Mouse (Mus musculus): ENCODE results near the gene Timmdc1. TPM values are rescaled to one million over a fixed set of nuclear protein-coding genes. Genes with fewer than 3 reads are reported as not detected.

The Timmdc1 gene
- polyA plus RNA-seq, 1 experiment: 38.6 TPM

DNA sequence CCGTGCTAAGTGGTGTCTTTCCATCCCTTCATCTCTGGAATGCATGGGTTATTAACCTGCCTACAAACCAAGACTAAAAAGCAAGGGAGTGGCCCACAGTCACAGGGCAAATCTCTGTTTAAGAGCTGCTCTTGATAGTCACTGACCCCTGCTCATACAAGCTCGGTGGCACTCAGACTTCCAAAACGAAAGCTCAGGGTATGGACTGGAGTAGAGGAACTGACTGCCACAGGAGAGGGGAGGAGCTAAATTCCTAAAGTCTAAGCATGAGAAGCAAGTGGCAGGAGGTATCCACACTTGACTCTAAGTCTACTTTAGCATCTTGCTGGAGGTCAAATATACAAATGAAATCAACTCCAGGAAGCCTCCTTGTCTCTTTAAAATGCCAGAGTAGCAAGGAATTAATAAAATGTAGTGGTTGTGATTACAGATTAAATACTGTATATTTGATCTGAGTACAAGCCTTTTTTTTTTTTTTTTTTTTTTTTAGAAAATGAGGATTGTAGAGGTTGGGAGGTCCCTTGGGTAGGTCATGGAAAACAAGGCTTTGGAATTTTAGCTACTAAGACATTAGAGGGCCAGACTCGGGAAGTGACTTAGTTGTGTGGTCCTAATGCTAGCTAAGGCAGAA lies 46.7 kb downstream of the Timmdc1 start:
- TF ChIP-seq GATA1 (IDR thresholded peaks at IDR 0.05; ENCODE audit: low read length): no peak

DNA sequence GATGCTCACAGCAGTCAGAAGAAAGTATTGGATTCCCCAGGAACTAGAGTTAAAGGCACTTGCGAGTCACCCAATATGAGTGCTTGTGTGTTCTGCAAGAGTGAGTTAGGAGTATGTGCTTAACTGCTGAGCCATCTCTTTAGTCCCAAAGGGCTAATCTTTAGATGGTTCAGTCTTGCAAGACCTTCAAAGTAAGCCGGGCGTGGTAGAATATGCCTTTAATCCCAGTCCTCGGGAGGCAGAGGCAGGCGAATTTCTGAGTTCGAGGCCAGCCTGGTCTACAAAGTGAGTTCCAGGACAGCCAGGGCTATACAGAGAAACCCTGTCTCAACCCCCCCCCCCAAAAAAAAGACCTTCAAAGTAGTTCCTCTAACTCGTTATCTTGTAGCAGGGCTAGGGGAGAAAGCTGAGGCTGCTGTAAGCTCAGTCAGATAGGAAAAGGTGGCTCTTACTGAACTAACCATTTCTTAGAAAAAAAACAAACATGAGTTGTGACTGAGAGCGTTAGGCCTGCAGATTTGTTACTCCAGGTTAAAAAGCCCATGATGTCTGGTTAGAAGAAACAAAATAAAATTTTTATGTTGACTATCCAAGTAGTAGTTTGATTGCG lies 47.7 kb downstream of the Timmdc1 start:
- no peak for TF ChIP-seq GATA1 (IDR thresholded peaks at IDR 0.05; ENCODE audit: low read length)

- no peak for TF ChIP-seq GATA1 (IDR thresholded peaks at IDR 0.05; ENCODE audit: low read length)
Measured at GRCm38 (mm10) chr16:38473661-38474060, 48.8 kb downstream of the Timmdc1 start.

DNA sequence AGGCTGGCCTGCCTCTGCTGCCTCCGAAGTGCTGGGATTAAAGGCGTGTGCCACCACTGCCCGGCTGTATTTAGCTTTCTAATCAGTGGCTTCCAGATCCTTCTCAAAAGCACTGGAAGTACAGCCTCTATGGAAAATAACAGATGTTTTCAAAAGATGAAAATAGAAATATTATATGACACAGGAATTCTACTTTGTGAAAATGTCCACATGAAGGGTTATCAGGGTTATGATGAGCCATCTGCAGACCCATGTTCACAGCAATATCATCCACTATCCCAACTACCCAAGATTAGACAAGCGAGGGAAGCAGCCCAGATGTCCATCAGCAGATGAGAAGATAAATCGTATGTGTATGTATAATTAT lies 50.0 kb downstream of the Timmdc1 start:
- peak; percentile 63 for TF ChIP-seq GATA1 (IDR thresholded peaks at IDR 0.05; ENCODE audit: low read length)

GRCm38 (mm10) chr16:38471697-38472506 lies 50.6 kb downstream of the Timmdc1 start:
- no peak for TF ChIP-seq GATA1 (IDR thresholded peaks at IDR 0.05; ENCODE audit: low read length)

DNA sequence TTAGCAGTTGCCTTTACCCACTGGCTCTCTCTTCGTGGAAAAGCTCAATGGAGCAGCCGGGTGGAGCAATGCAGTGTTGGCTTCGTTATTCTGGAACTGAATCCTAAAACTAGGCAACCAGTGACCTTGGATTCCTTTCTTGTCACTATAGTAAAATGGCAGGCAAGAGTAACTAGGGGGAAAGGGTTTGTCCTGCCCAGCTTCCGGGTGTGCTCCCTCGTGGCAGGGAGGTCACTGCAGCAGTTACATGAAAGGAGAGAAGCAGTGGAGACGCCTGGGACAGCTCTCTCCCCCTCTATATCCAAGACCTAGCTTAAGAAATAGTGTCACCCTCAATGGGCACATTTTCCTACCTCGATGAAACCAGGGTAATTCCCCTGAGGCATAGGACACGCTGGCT lies 53.0 kb downstream of the Timmdc1 start:
- TF ChIP-seq GATA1 (IDR thresholded peaks at IDR 0.05; ENCODE audit: low read length): no peak

GRCm38 (mm10) chr16:38468706-38469018 lies 53.8 kb downstream of the Timmdc1 start:
- no peak for TF ChIP-seq GATA1 (IDR thresholded peaks at IDR 0.05; ENCODE audit: low read length)

GRCm38 (mm10) chr16:38467917-38468705 lies 54.4 kb downstream of the Timmdc1 start:
- TF ChIP-seq GATA1 (IDR thresholded peaks at IDR 0.05; ENCODE audit: low read length): peak; percentile 27

- TF ChIP-seq GATA1 (IDR thresholded peaks at IDR 0.05; ENCODE audit: low read length): no peak
Measured at GRCm38 (mm10) chr16:38467091-38467916, 55.2 kb downstream of the Timmdc1 start.

DNA sequence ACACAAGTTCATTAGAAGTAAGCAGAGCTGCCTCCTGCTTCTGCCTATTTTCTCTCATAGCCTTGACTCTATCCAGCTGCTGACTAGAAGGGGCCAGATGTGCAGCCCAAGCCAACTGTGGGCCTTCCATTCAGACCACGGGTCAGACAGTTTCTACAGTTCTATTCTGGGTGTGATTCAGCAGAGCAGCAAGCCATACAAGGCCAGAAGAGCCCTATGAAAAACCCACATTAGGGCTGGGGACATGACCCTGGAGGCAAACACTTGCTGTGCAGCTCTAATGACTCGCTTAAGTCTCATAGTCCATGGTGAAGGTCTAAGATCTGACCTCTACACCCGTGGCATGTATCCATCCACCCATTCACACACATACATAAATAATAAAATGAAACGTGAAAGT lies 56.4 kb downstream of the Timmdc1 start:
- no peak for TF ChIP-seq GATA1 (IDR thresholded peaks at IDR 0.05; ENCODE audit: low read length)

DNA sequence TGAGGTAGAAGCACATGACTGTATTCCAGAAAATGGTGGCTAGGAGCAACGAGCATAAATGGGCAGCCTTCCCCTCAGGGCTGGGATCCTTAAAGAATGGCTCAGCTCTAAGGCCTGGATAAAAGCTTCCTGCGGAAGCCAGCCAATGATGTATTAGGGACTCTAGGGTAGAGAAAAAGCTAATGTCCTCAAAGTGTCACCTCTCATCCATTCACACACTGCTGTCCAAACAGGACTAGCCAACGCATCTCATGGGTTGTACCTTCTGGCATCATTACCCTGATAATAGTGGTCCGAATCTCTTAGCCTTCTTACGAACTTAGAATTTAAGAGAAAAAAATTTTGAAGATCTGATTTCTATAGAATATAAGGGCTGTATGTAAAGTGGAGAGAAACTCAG lies 59.2 kb downstream of the Timmdc1 start:
- TF ChIP-seq GATA1 (IDR thresholded peaks at IDR 0.05; ENCODE audit: low read length): no peak

DNA sequence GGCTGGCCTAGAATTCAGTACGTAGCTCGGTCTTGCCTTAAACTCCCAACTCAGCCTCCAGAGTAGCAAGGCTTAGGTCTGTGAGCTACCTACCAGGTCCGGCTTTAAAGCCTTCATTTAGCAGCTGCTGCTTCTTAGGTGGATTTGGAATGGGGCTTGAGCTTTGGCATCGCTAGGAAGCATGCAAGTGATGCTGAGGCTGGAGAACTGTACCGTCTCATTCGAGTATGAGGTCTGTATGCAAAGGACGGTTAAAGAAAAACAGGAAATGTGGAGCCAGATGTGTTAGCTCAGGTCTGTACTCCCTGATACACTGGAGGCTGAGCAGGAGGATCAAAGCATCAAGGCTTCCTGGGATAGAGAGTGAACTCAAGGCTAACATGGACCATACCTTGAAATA lies 60.3 kb downstream of the Timmdc1 start:
- no peak for TF ChIP-seq GATA1 (IDR thresholded peaks at IDR 0.05; ENCODE audit: low read length)

GRCm38 (mm10) chr16:38461749-38462148 lies 60.7 kb downstream of the Timmdc1 start:
- no peak for TF ChIP-seq GATA1 (IDR thresholded peaks at IDR 0.05; ENCODE audit: low read length)

- TF ChIP-seq GATA1 (IDR thresholded peaks at IDR 0.05; ENCODE audit: low read length): no peak
Measured at GRCm38 (mm10) chr16:38459990-38460389, 62.5 kb downstream of the Timmdc1 start.

DNA sequence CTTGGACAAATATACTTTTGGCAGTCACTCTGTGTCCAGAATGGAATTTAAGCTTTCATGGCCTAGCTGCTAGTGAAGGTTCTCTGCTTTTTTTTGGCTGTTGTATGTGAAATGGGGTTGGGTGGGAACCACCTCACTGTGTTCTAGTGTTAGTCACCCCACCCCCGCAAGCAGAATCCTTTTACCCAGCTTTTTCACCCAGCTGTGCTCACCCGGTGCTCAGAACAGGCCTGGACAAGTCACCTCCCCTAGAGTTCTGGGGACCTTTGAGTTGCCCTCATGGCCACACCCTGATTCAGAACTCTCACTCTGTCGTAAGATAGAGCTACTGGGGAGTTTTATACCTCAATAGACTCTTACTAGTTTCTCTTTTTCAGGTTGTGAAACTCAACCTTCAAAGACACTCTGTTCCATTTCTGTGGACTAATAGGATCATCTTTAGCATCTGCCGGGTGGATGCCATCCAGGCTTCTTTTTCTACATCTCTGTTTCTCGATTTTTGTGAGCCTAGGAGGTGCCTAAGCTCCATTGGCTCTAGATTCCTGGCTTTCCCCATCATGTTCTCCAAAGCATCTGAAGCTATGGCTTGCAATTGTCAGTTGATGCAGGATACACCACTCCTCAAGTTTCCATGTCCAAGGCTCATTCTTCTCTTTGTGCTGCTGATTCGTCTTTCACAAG lies 63.7 kb downstream of the Timmdc1 start:
- no peak for TF ChIP-seq GATA1 (IDR thresholded peaks at IDR 0.05; ENCODE audit: low read length)

Data from G1E-ER4 (cell line).